Mouse (Mus musculus) kidney, postnatal 25 days (tissue): ENCODE results near the gene Zfp276.
"Not testable (repeated sequence)": the region's sequence is repeated elsewhere in the genome, so short reads cannot be mapped to it uniquely, and the experiment has no call there.

Source experiments
- DNase-seq, 2 experiments: peaks; one replicate each; pipeline ENCODE4 v3.0.0; 2021; ENCODE audit warnings: mixed read lengths in 2 of 2

Gene Zfp276

DNA sequence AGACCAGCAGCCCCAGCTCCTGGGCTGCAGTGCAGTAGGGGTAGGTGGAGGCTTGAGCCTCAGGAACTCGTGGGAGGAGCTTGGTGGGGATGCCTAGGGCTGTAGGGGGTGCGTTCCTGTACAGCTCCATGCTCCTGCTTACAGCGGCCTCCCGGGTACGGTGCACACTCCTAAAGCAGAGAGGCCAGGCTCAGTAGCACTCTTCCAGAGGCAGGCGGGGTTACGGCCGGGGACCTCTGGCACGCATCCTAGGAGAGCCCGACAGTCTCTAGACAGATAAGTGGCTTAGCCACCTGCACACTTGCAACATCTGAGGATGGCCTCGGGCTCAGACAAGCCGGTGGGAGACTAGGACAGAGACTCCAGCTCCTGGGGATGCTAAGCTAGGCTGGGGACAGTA, 8.5 kb upstream of the Zfp276 start:
- peak in 1 of 2 experiments; percentile 29 for DNase-seq

DNA sequence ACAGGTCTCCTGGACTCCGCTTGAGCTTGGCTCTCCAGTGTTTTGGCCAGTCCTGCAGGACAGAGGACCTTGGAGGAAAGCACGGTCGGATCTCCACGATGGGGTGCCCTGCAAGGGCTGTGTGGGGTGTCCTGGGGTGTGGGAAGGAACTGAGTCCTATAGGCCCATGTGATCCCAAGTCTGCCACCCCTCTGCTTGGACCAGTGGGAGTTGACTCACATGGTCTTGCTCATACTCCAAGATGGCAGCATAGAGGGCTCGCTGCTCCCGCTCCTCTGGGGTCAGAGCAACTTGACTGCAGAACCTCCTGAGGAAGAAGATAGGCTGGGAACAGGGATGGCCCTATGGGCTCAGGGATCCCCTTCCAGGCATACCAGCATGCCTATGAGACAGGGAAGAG, 6.2 kb upstream of the Zfp276 start:
- no peak for DNase-seq

GRCm38 (mm10) chr8:123248596-123248995, 5.4 kb upstream of the Zfp276 start:
- no peak for DNase-seq

GRCm38 (mm10) chr8:123250940-123251339, 3.1 kb upstream of the Zfp276 start:
- DNase-seq, result no peak

GRCm38 (mm10) chr8:123252925-123253324, 1.1 kb upstream of the Zfp276 start:
- no peak for DNase-seq

- peak in 1 of 2 experiments; percentile 33 for DNase-seq
Observed at GRCm38 (mm10) chr8:123253451-123254098, 420 bp upstream of the Zfp276 start.

GRCm38 (mm10) chr8:123255170-123255569, 1.2 kb downstream of the Zfp276 start:
- DNase-seq, result no peak

DNA sequence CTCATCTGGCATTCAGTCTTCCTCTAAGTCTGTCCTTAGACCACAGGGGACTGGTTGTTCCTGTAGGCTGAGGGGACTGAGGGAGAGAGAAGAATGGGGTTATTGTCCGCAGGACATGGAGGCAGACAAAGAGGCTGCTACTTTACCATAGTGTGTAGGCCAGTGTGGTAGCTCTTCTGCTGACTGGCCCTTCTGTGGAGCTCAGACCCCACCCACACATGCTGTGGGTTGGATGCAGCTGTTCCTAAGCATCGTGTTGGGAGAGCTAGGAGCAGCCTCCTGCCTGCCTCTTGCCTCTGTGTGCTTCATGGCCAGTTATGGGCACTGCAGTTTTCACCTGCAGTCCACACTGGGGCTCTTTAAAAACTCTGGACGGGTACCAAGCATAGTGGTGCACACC, 3.1 kb downstream of the Zfp276 start:
- DNase-seq, result no peak

GRCm38 (mm10) chr8:123257593-123257992, 3.6 kb downstream of the Zfp276 start:
- not testable (repeated sequence) for DNase-seq

- peak; percentile 39 to 79 for DNase-seq
Observed at GRCm38 (mm10) chr8:123267926-123268656, 14.1 kb downstream of the Zfp276 start.

GRCm38 (mm10) chr8:123271147-123271546, 17.2 kb downstream of the Zfp276 start:
- no peak for DNase-seq

- peak; percentile 58 to 63 for DNase-seq
Observed at GRCm38 (mm10) chr8:123271901-123272300, 17.9 kb downstream of the Zfp276 start.

GRCm38 (mm10) chr8:123274447-123274846, 20.5 kb downstream of the Zfp276 start:
- DNase-seq, result no peak

- DNase-seq, result no peak
Observed at GRCm38 (mm10) chr8:123275096-123275495, 21.1 kb downstream of the Zfp276 start.

- DNase-seq, result no peak
Observed at GRCm38 (mm10) chr8:123278445-123278844, 24.4 kb downstream of the Zfp276 start.

DNA sequence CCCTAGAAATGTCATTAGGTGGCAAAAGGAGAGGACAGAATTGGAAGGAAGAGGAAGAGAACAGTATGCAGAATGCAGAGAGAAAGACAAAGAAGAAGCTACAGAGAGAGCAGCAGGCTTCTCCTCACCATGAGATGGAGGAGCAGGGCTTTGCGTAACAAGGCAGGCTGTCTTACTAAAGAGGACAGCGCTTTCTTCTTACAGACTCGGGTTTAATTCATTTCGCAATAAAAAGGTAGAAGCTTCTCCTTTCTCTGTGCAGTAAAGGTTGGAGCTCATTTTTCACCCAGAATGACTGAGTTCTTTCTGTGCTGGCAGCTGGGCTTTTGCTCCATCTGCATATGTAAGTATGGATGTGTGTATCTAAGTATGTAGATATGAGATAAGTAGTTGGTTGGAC, 25.8 kb downstream of the Zfp276 start:
- no peak for DNase-seq

DNA sequence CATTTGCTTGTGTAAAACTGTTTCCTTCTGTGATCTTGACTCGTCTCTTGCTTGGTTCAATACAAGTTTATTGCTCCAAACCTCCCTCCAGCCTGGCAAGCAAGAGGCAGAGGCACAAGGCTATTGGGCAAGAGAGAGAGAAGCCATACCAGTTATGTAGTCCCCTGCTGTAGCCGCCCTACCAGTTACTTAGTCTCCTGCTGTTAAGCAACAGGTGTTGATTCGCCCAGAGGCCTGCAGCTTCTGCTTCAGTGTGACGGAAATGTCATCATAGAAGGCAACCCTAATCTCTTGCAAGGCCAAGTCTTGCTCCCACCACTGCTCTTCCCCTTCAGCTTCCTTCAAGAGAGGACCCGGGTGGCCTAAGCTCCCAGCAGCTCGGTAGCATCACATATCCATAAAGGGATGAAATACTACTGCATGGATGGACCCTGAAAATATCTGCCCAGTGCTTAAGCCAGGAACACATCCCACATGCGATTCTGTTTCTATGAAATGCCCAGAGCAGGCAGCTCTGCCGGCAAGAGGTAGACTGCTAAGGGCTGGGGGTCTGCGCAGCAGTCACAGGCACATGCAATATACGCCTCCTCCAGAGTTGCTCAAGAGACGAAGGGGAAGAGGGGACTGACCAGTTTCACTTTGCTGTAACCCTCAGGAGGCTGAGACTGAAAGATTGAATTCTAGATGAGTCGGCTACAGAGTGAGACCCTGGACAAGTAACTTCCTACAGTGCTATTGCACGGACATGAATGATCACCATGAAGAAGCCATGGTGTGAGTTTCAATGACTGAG, 26.5 kb downstream of the Zfp276 start:
- DNase-seq, result no peak

GRCm38 (mm10) chr8:123282994-123283393, 29.0 kb downstream of the Zfp276 start:
- not testable (repeated sequence) for DNase-seq

GRCm38 (mm10) chr8:123283991-123284390, 30.0 kb downstream of the Zfp276 start:
- DNase-seq, result no peak

- DNase-seq, result no peak
Observed at GRCm38 (mm10) chr8:123284493-123284892, 30.5 kb downstream of the Zfp276 start.

DNA sequence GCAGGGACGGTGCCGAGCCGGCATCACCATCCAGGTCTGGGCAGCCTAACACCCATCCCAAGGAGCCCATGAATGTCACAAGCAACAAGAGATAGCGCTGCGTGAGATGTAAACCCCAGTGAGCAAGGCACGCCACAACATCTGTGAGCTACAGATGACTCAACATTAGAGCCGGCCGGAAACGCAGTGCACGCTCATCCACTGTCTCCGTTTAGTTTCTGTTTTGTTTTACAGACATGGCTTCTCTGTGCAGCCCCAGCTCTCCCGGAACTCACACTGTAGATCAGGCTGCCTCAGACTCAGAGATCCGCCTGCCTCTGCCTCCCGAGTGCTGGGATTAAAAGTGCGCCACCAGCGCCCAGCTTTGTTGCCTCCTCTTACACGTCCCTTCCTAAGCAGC, 33.4 kb downstream of the Zfp276 start:
- DNase-seq, result no peak

- DNase-seq, result peak in 1 of 2 experiments; percentile 62
Observed at GRCm38 (mm10) chr8:123290166-123290565, 36.2 kb downstream of the Zfp276 start.

DNA sequence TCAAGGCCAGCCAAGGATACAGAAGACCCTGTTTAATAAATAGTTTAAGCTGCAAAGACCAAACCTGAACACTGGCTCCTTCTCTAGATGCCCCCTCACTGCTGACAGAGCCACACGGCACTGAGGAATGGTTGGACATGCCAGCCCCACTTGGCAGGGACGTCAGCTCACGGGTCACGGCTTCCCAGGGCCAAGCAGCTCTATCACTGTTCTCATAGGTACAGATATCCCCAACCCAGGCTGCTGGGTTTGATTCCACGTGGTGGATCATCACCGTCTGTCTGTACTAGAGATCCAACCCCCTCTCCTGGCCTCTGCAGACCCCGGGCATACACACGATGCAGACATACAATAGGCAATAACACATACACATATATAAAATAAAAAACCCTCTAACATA, 36.7 kb downstream of the Zfp276 start:
- DNase-seq, result no peak

- DNase-seq, result no peak
Observed at GRCm38 (mm10) chr8:123291716-123292115, 37.7 kb downstream of the Zfp276 start.
